Mouse (Mus musculus) G1E (cell line): ENCODE data around the gene Ccna2.

Experiments used
- CTCF ChIP-seq: IDR thresholded peaks from 2 replicates; pipeline ENCODE4 v1.5.1; 2012; ENCODE audit warnings: low read depth, low read length, inconsistent platforms, mixed read lengths
- GATA1 ChIP-seq: IDR thresholded peaks from 2 replicates; pipeline ENCODE4 v1.6.1; 2012; ENCODE audit warnings: borderline replicate concordance, low read length, inconsistent platforms, mixed read lengths
- GATA2 ChIP-seq: IDR thresholded peaks from 2 replicates; pipeline ENCODE4 v1.6.1; 2012; ENCODE audit warnings: low read depth, low read length, inconsistent platforms, borderline replicate concordance
- POLR2AphosphoS5 ChIP-seq: IDR thresholded peaks from 2 replicates; pipeline ENCODE4 v1.6.1; 2012; ENCODE audit warnings: low read depth, low read length, inconsistent platforms; ENCODE audit not compliant: insufficient replicate concordance
- TAL1 ChIP-seq: conservative IDR thresholded peaks from 2 replicates; pipeline ENCODE4 v1.6.1; 2012; ENCODE audit warnings: low read depth, low read length, inconsistent platforms, mixed read lengths

GRCm38 (mm10) chr3:36531979-36532542, 39.9 kb downstream of the Ccna2 start:
- TF ChIP-seq GATA1 (no peak), CTCF (no peak), POLR2AphosphoS5 (no peak), TAL1 (no peak), GATA2 (no peak)
